Mouse (Mus musculus) ovary, adult 18-20 months (tissue): ENCODE data around the gene Mettl1.
"Not testable (repeated sequence)": the region's sequence is repeated elsewhere in the genome, so short reads cannot be mapped to it uniquely, and the experiment has no call there.

Source experiments
- DNase-seq: peaks from one replicate; pipeline ENCODE4 v3.0.0; 2022; ENCODE audit warnings: low spot score, mixed read lengths

Mettl1 gene

GRCm38 (mm10) chr10:127047954-127048353 is 6.7 kb downstream of the Mettl1 start, which contains the start of gene Cyp27b1:
TSS of gene Cyp27b1 (plus strand) at chr10:127048250.
- DNase-seq: no peak

- no peak for DNase-seq
These were observed 7.6 kb downstream of the Mettl1 start for GRCm38 (mm10) chr10:127048608-127049394.

GRCm38 (mm10) chr10:127049395-127050118 is 8.3 kb downstream of the Mettl1 start:
- no peak for DNase-seq

GRCm38 (mm10) chr10:127050119-127050474 is 8.9 kb downstream of the Mettl1 start:
- no peak for DNase-seq

- DNase-seq: no peak
These were observed 13.4 kb downstream of the Mettl1 start for GRCm38 (mm10) chr10:127054646-127055045.

- no peak for DNase-seq
These were observed 14.2 kb downstream of the Mettl1 start for GRCm38 (mm10) chr10:127055406-127055805.

- no peak for DNase-seq
These were observed 15.3 kb downstream of the Mettl1 start for GRCm38 (mm10) chr10:127056490-127056889.

GRCm38 (mm10) chr10:127058161-127058560 is 16.9 kb downstream of the Mettl1 start:
- peak; percentile 48 for DNase-seq

GRCm38 (mm10) chr10:127058708-127059107 is 17.5 kb downstream of the Mettl1 start:
- DNase-seq: no peak

- no peak for DNase-seq
These were observed 18.2 kb downstream of the Mettl1 start for GRCm38 (mm10) chr10:127059174-127059967.

- peak; percentile 71 for DNase-seq
These were observed 19.0 kb downstream of the Mettl1 start, which contains the start of gene March9 for GRCm38 (mm10) chr10:127059968-127060916. TSS of gene March9 (minus strand) at chr10:127060184.

- DNase-seq: no peak
These were observed 19.9 kb downstream of the Mettl1 start for GRCm38 (mm10) chr10:127061085-127061484.

- no peak for DNase-seq
These were observed 20.3 kb downstream of the Mettl1 start for GRCm38 (mm10) chr10:127061513-127061912.

- DNase-seq: not testable (repeated sequence)
These were observed 20.9 kb downstream of the Mettl1 start for GRCm38 (mm10) chr10:127062101-127062500.

GRCm38 (mm10) chr10:127062503-127062902 is 21.3 kb downstream of the Mettl1 start:
- no peak for DNase-seq

GRCm38 (mm10) chr10:127063239-127063872 is 22.1 kb downstream of the Mettl1 start, which contains the start of gene Cdk4:
TSS of gene Cdk4 (plus strand) at chr10:127063534.
- DNase-seq: peak; percentile 98

GRCm38 (mm10) chr10:127063913-127064870 is 23.0 kb downstream of the Mettl1 start:
- no peak for DNase-seq

GRCm38 (mm10) chr10:127065981-127066380 is 24.8 kb downstream of the Mettl1 start:
- no peak for DNase-seq

- no peak for DNase-seq
These were observed 25.4 kb downstream of the Mettl1 start for GRCm38 (mm10) chr10:127066519-127067018.
